8 mouse cellular contexts compared by ENCODE assay signal in the genomic region with DNA sequence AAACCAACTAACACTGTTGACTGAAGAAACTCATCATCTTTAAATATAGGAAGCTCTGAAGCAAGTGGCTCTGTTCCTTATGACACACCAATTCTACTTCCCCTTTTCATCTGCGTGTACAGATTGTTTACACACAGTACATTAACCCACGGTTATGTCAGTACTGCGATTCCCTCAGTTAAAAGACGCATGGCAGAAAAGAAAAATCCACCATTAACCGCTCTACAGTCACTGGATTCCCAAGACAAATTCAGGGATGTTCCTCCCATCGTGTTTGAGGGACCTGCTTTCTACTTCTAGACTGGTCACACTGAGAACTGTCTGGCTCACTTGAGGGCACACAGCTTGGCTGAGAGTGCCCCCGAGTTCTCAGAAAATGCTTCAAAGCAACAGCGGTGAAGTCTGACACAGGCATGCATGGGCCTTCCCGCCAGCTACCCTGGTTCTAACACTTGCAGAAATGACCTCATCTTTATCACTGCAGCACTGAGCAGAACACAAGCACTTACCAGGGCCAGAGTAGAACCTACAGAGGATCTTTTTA. TPM values are rescaled to one million over a fixed set of nuclear protein-coding genes. Genes with fewer than 3 reads are reported as not detected.
A peak's percentile ranks its signal among the peaks of the same experiment; 100 is the strongest.
DNase-seq lines count a peak whose midpoint lies in the region; ATAC-seq lines count a peak whose summit lies in the region.

No protein-coding gene starts in this region.

- H3K27ac ChIP-seq in liver, embryonic 11.5 days (ENCODE audit: low read depth, low read length) = no peak overlapping the region
- H3K27ac ChIP-seq in liver, embryonic 13.5 days = no peak overlapping the region
- H3K27ac ChIP-seq in neural tube, embryonic 13.5 days (replicated peaks) = no peak overlapping the region
- no peak overlapping the region for H3K27ac ChIP-seq in limb, embryonic 10.5 days

- no peaks in the 10 kb centered on the region for H3K27me3 ChIP-seq in liver, embryonic 11.5 days (replicated peaks; ENCODE audit: control insufficient read depth, insufficient read depth, low read length)
- no peaks in the 10 kb centered on the region for H3K27me3 ChIP-seq in liver, embryonic 13.5 days
- H3K27me3 ChIP-seq in neural tube, embryonic 13.5 days = no peaks in the 10 kb centered on the region
- no peaks in the 10 kb centered on the region for H3K27me3 ChIP-seq in limb, embryonic 10.5 days (ENCODE audit: low read depth, poor library complexity, severe bottlenecking)

- 55% methylated on average over 9 of the region's 9 CpGs for WGBS in liver, embryonic 11.5 days
- WGBS in liver, embryonic 13.5 days (ENCODE audit: insufficient replicate concordance) = 30% methylated on average over 9 of the region's 9 CpGs
- 76% methylated on average over 9 of the region's 9 CpGs for WGBS in neural tube, embryonic 13.5 days
- 86% methylated on average over 9 of the region's 9 CpGs for WGBS in limb, embryonic 10.5 days

- H3K4me2 ChIP-seq in liver, embryonic 11.5 days = no peak overlapping the region
- H3K4me2 ChIP-seq in liver, embryonic 13.5 days = peak overlapping the region; percentile 21; the same call in 1 of the 2 replicates
- peak overlapping the region; percentile 73 for H3K4me2 ChIP-seq in neural tube, embryonic 13.5 days

- H3K9ac ChIP-seq in liver, embryonic 11.5 days (ENCODE audit: low read depth, low read length) = no peak overlapping the region
- H3K9ac ChIP-seq in liver, embryonic 13.5 days = no peak overlapping the region
- peak overlapping the region; percentile 41 for H3K9ac ChIP-seq in neural tube, embryonic 13.5 days

- no peaks in the 10 kb centered on the region for H3K9me3 ChIP-seq in liver, embryonic 11.5 days (ENCODE audit: control insufficient read depth, low read length)
- no peaks in the 10 kb centered on the region for H3K9me3 ChIP-seq in liver, embryonic 13.5 days (replicated peaks)
- H3K9me3 ChIP-seq in neural tube, embryonic 13.5 days = no peaks in the 10 kb centered on the region
- no peaks in the 10 kb centered on the region for H3K9me3 ChIP-seq in limb, embryonic 10.5 days (replicated peaks)

- no peaks in the 10 kb centered on the region; the same call in 1 of the 2 replicates for H3K36me3 ChIP-seq in liver, embryonic 11.5 days (ENCODE audit: control insufficient read depth, insufficient read depth, low read length)
- H3K36me3 ChIP-seq in liver, embryonic 13.5 days = no peaks in the 10 kb centered on the region
- H3K36me3 ChIP-seq in neural tube, embryonic 13.5 days = no peaks in the 10 kb centered on the region
- no peaks in the 10 kb centered on the region for H3K36me3 ChIP-seq in limb, embryonic 10.5 days

- ATAC-seq in liver, embryonic 11.5 days (replicated peaks; ENCODE audit: low FRiP score) = no peak
- ATAC-seq in common myeloid progenitor, adult 5-6 weeks (replicated peaks; ENCODE audit: low read depth, poor library complexity, severe bottlenecking) = peak; percentile 57
- no peak for ATAC-seq in liver, embryonic 13.5 days (ENCODE audit: low read depth)
- no peak for ATAC-seq in neural tube, embryonic 13.5 days (ENCODE audit: low read depth)

- no peak overlapping the region for H3K4me3 ChIP-seq in liver, embryonic 11.5 days (ENCODE audit: low read depth, low read length)
- H3K4me3 ChIP-seq in liver, embryonic 13.5 days (replicated peaks) = no peak overlapping the region
- H3K4me3 ChIP-seq in neural tube, embryonic 13.5 days = peak overlapping the region; percentile 93
- H3K4me3 ChIP-seq in limb, embryonic 10.5 days = no peak overlapping the region

- peaks cover 7% of the 10 kb centered on the region; the same call in 1 of the 2 replicates for H3K4me1 ChIP-seq in liver, embryonic 11.5 days (replicated peaks; ENCODE audit: control insufficient read depth, insufficient read depth, low read length)
- peaks cover 34% of the 10 kb centered on the region for H3K4me1 ChIP-seq in liver, embryonic 13.5 days (replicated peaks)
- H3K4me1 ChIP-seq in neural tube, embryonic 13.5 days (replicated peaks) = peaks cover 26% of the 10 kb centered on the region
- peaks cover 15% of the 10 kb centered on the region for H3K4me1 ChIP-seq in limb, embryonic 10.5 days

- peak; percentile 5 for DNase-seq in liver
- no peak for DNase-seq in liver, embryonic 11.5 days (ENCODE audit: low spot score)
- DNase-seq in liver, embryonic 13.5 days = no peak
- no peak for DNase-seq in urinary bladder, postnatal 4 days (ENCODE audit: low spot score in 2 of 2)
- no peak for DNase-seq in embryo, embryonic 11 days
- no peak for DNase-seq in limb, embryonic 10.5 days (ENCODE audit: low spot score)

RNA-seq across cellular contexts. Expression of gene Tspan13, which starts 2.7 kb away (rescaled TPM):
- polyA plus RNA-seq in liver, embryonic 11.5 days (2014; fragmentation: Nextera tagmentation; extraction: Ambion mirVana) = 43.7 and 45.5 TPM in 2 replicates
- total RNA-seq in common myeloid progenitor, adult 5-6 weeks (2017) = 82.4 and 83.0 TPM in 2 replicates
- polyA plus RNA-seq in liver, embryonic 13.5 days (2015; fragmentation: Nextera tagmentation; extraction: Ambion mirVana) = 21.8 and 25.8 TPM in 2 replicates
- polyA plus RNA-seq in neural tube, embryonic 13.5 days (2015; fragmentation: Nextera tagmentation; extraction: Ambion mirVana) = 392 and 398 TPM in 2 replicates
- polyA plus RNA-seq in limb, embryonic 10.5 days (2016; fragmentation: Nextera tagmentation; extraction: Ambion mirVana) = 47.2 and 57.7 TPM in 2 replicates

RNA-seq across cellular contexts. Expression of gene Agr2, which starts 46.9 kb away (rescaled TPM):
- polyA plus RNA-seq in liver, embryonic 11.5 days (2014; fragmentation: Nextera tagmentation; extraction: Ambion mirVana) = 0.22 and 0.25 TPM in 2 replicates
- total RNA-seq in common myeloid progenitor, adult 5-6 weeks (2017) = not detected in 2 replicates
- polyA plus RNA-seq in liver, embryonic 13.5 days (2015; fragmentation: Nextera tagmentation; extraction: Ambion mirVana) = 0.43 and 1.3 TPM in 2 replicates
- 0.40 TPM in 1 of 2 replicates, not detected in the other for polyA plus RNA-seq in neural tube, embryonic 13.5 days (2015; fragmentation: Nextera tagmentation; extraction: Ambion mirVana)
- polyA plus RNA-seq in limb, embryonic 10.5 days (2016; fragmentation: Nextera tagmentation; extraction: Ambion mirVana) = not detected in 2 replicates
